Mouse (Mus musculus) CH12.LX (cell line): ENCODE measurements around the gene Gpr155.

Source experiments
- CTCF ChIP-seq, 2 experiments: IDR thresholded peaks in 1 of 2; conservative IDR thresholded peaks in 1 of 2; 2 replicates each; pipeline ENCODE4 v1.5.1; 2011 to 2012; ENCODE audit warnings: low read depth in 2 of 2, low read length in 2 of 2, improper control_type of control experiment in 1 of 2, inconsistent platforms in 1 of 2, mild to moderate bottlenecking in 1 of 2, moderate library complexity in 1 of 2
- JUND ChIP-seq: conservative IDR thresholded peaks from 2 replicates; pipeline ENCODE4 v1.6.1; 2011; ENCODE audit warnings: low read depth, low read length, improper control_type of control experiment
- MAZ ChIP-seq: IDR thresholded peaks from 2 replicates; pipeline ENCODE4 v1.6.1; 2012; ENCODE audit warnings: low read depth, mild to moderate bottlenecking, inconsistent platforms, low read length, improper control_type of control experiment, moderate library complexity
- POLR2A ChIP-seq: IDR thresholded peaks from 2 replicates; pipeline ENCODE4 v1.6.1; 2011; ENCODE audit warnings: low read depth, mild to moderate bottlenecking, improper control_type of control experiment, low read length
- RCOR1 ChIP-seq: conservative IDR thresholded peaks from 2 replicates; pipeline ENCODE4 v1.6.1; 2012; ENCODE audit warnings: low read depth, mild to moderate bottlenecking, inconsistent platforms, low read length, improper control_type of control experiment

GRCm38 (mm10) chr2:73435847-73436246, 49.5 kb upstream of the Gpr155 start:
- no peak for TF ChIP-seq POLR2A
- TF ChIP-seq CTCF (conservative IDR thresholded peaks at IDR 0.05 in 1 of 2, IDR thresholded peaks at IDR 0.05 in 1 of 2; ENCODE audit: low read depth in 2 of 2, low read length in 2 of 2): no peak
- no peak for TF ChIP-seq JUND
- TF ChIP-seq MAZ: no peak
- no peak for TF ChIP-seq RCOR1
